Mouse (Mus musculus) spleen, adult 2 months (tissue): ENCODE data around the gene Arsa. TPM values are rescaled to one million over a fixed set of nuclear protein-coding genes. Genes with fewer than 3 reads are reported as not detected.

Experiments used
- DNase-seq, 2 experiments: peaks; one replicate each; pipeline versions ENCODE4 v3.0.0 to v3.0.0-alpha.2; 2012 to 2021; ENCODE audit warnings: low spot score in 2 of 2, low read depth in 1 of 2
- H3K27ac ChIP-seq: fragments of 200-500 bp; 2 replicates; pipeline ENCODE4 v1.5.1; 2012; ENCODE audit warnings: low read length, inconsistent platforms; ENCODE audit not compliant: insufficient read depth
- H3K27me3 ChIP-seq: fragments of 200-500 bp; 2 replicates; pipeline ENCODE4 v1.6.1; 2012; ENCODE audit warnings: mild to moderate bottlenecking, moderate library complexity, low read length, inconsistent platforms; ENCODE audit not compliant: control insufficient read depth, insufficient read depth
- H3K36me3 ChIP-seq: fragments of 200-500 bp; 2 replicates; pipeline ENCODE4 v1.6.1; 2012; ENCODE audit warnings: mild to moderate bottlenecking, low read length, inconsistent platforms; ENCODE audit not compliant: control insufficient read depth, insufficient read depth
- H3K4me1 ChIP-seq: fragments of 200-500 bp; 2 replicates; pipeline ENCODE4 v1.6.1; 2011; ENCODE audit warnings: inconsistent platforms; ENCODE audit not compliant: control insufficient read depth, insufficient read depth, insufficient read length
- H3K4me3 ChIP-seq: fragments of 200-500 bp; 2 replicates; pipeline ENCODE4 v1.5.1; 2011; ENCODE audit warnings: mild to moderate bottlenecking, inconsistent platforms; ENCODE audit not compliant: insufficient read depth, insufficient read length; ENCODE audit errors: extremely low read depth
- CTCF ChIP-seq: fragments of 200-500 bp; IDR thresholded peaks from 2 replicates; pipeline ENCODE4 v1.5.1; 2011; ENCODE audit warnings: mild to moderate bottlenecking, inconsistent platforms; ENCODE audit not compliant: insufficient read depth, insufficient read length, insufficient replicate concordance; ENCODE audit errors: extremely low read depth
- POLR2A ChIP-seq: fragments of 200-500 bp; IDR thresholded peaks from 2 replicates; pipeline ENCODE4 v1.6.1; 2011; ENCODE audit warnings: low read depth, low read length, inconsistent platforms
- WGBS: fragments of 180-500 bp; shearing (Covaris S2); methylation state at CpG from one replicate; pipeline ENCODE4 v1.1.7; 2018; 5-methylcytosine and 5-hydroxymethylcytosine counted together
- polyA plus RNA-seq: library from polyadenylated mRNA; depleted of rRNA; stranded (reverse); fragments of >200 nt; gene quantifications from 2 replicates; pipeline ENCODE4 v1.2.3, GENCODE M21; 2012

Gene Arsa
- polyA plus RNA-seq, 1 experiment, result 31.3 TPM

- TF ChIP-seq POLR2A, result no peak
- no peak for TF ChIP-seq CTCF
- Histone ChIP-seq H3K36me3 (no peaks in the 10 kb centered on the region), H3K4me3 (no peak overlapping the region), H3K27me3 (0 out of 2 replicates have a peak, but pooled peaks cover 1% of the 10 kb centered on the region), H3K4me1 (no peaks in the 10 kb centered on the region), H3K27ac (no peak overlapping the region)
- 33% methylated on average over 1 of the region's 1 CpGs for WGBS
- DNase-seq, result no peak
Observed at GRCm38 (mm10) chr15:89465052-89465451, 12.2 kb downstream of the Arsa start.

GRCm38 (mm10) chr15:89463334-89464235 is 13.6 kb downstream of the Arsa start:
- no peak for DNase-seq
- Histone ChIP-seq H3K4me3 (no peak overlapping the region), H3K36me3 (no peaks in the 10 kb centered on the region), H3K27ac (no peak overlapping the region), H3K27me3 (0 out of 2 replicates have a peak, but pooled peaks cover 1% of the 10 kb centered on the region), H3K4me1 (peaks cover 5% of the 10 kb centered on the region; the same call in 1 of the 2 replicates)
- WGBS, result 41% methylated on average over 5 of the region's 5 CpGs
- TF ChIP-seq CTCF (no peak), POLR2A (no peak)

GRCm38 (mm10) chr15:89462176-89462575 is 15.0 kb downstream of the Arsa start:
- H3K4me1 ChIP-seq, result peaks cover 6% of the 10 kb centered on the region; the same call in 1 of the 2 replicates
- 0 out of 2 replicates have a peak, but pooled peaks cover 1% of the 10 kb centered on the region for H3K27me3 ChIP-seq
- H3K36me3 ChIP-seq, result no peaks in the 10 kb centered on the region
- H3K27ac ChIP-seq, result no peak overlapping the region
- DNase-seq, result no peak
- no peak overlapping the region for H3K4me3 ChIP-seq
- TF ChIP-seq POLR2A (no peak), CTCF (no peak)
- WGBS, result 80% methylated on average over 7 of the region's 7 CpGs

- H3K4me1 ChIP-seq, result peaks cover 6% of the 10 kb centered on the region; the same call in 1 of the 2 replicates
- WGBS, result 85% methylated on average over 15 of the region's 15 CpGs
- no peak overlapping the region for H3K4me3 ChIP-seq
- TF ChIP-seq CTCF (no peak), POLR2A (no peak)
- no peak overlapping the region for H3K27ac ChIP-seq
- DNase-seq, result no peak
- H3K27me3 ChIP-seq, result 0 out of 2 replicates have a peak, but pooled peaks cover 1% of the 10 kb centered on the region
- H3K36me3 ChIP-seq, result no peaks in the 10 kb centered on the region
Observed at GRCm38 (mm10) chr15:89461321-89461720, 15.9 kb downstream of the Arsa start.

GRCm38 (mm10) chr15:89460298-89460697 is 16.9 kb downstream of the Arsa start:
- no peak for TF ChIP-seq CTCF
- TF ChIP-seq POLR2A, result no peak
- H3K4me3 ChIP-seq, result no peak overlapping the region
- H3K27ac ChIP-seq, result no peak overlapping the region
- 0 out of 2 replicates have a peak, but pooled peaks cover 1% of the 10 kb centered on the region for H3K27me3 ChIP-seq
- no peaks in the 10 kb centered on the region for H3K36me3 ChIP-seq
- peaks cover 6% of the 10 kb centered on the region; the same call in 1 of the 2 replicates for H3K4me1 ChIP-seq
- no peak for DNase-seq
- WGBS, result 79% methylated on average over 10 of the region's 10 CpGs

GRCm38 (mm10) chr15:89459821-89460220 is 17.4 kb downstream of the Arsa start:
- no peak for DNase-seq
- H3K36me3 ChIP-seq, result no peaks in the 10 kb centered on the region
- TF ChIP-seq CTCF, result no peak
- H3K4me3 ChIP-seq, result no peak overlapping the region
- peaks cover 6% of the 10 kb centered on the region; the same call in 1 of the 2 replicates for H3K4me1 ChIP-seq
- no peak overlapping the region for H3K27ac ChIP-seq
- 81% methylated on average over 7 of the region's 7 CpGs for WGBS
- H3K27me3 ChIP-seq, result no peaks in the 10 kb centered on the region

- no peaks in the 10 kb centered on the region for H3K36me3 ChIP-seq
- TF ChIP-seq POLR2A (no peak), CTCF (no peak)
- 8% methylated on average over 15 of the region's 15 CpGs for WGBS
- H3K4me3 ChIP-seq, result no peak overlapping the region; the same call in 1 of the 2 replicates
- DNase-seq, result no peak
- peaks cover 8% of the 10 kb centered on the region for H3K4me1 ChIP-seq
- H3K27ac ChIP-seq, result no peak overlapping the region
- peaks cover 3% of the 10 kb centered on the region for H3K27me3 ChIP-seq
Observed at GRCm38 (mm10) chr15:89458942-89459341, 18.3 kb downstream of the Arsa start.
